Mouse (Mus musculus) megakaryocyte, embryonic 14.5 days (primary cell): ENCODE measurements around the gene Suclg1.

Experiments
- FLI1 ChIP-seq: IDR thresholded peaks from 2 replicates; pipeline ENCODE4 v1.6.1; 2012; ENCODE audit warnings: low read length, inconsistent platforms, mixed read lengths
- GATA1 ChIP-seq: IDR thresholded peaks from 3 replicates; pipeline ENCODE4 v1.6.1; 2012; ENCODE audit warnings: mixed read lengths, low read length, inconsistent platforms, borderline replicate concordance

GRCm38 (mm10) chr6:73211036-73211435, 37.1 kb upstream of the Suclg1 start:
- TF ChIP-seq FLI1 (no peak), GATA1 (no peak)
